ENCODE assay signal across 11 mouse cellular contexts in the genomic region with DNA sequence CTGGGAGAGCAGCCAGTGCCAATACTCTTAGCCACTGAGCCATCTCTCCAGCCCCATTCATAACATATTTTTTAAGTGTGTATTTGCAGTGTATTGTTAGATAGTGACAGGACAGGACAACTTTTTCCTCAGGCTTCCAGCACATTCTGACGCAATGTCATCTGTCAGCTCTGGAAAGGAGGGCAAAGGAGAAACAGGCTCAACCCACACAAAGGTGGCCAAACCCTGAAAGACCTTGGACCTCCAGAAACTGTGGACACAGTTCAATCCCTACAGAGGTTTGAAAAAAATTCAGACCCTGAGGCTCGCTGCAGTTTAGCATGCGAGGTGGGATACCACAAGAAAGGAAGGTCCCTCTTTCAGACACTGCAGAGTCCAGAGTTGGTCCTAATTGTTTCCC. TPM values are rescaled to one million over a fixed set of nuclear protein-coding genes. Genes with fewer than 3 reads are reported as not detected.
A peak's percentile ranks its signal among the peaks of the same experiment; 100 is the strongest.
DNase-seq lines count a peak whose midpoint lies in the region; ATAC-seq and TF ChIP-seq lines count a peak whose summit lies in the region.
"Had no signal": no experiment of that assay in that cellular context is flagged by ENCODE, and none has a peak within 500 bp of the region (broad histone marks: within the 10 kb centered on the region; RNA-seq: fewer than 3 reads in every experiment).

No protein-coding gene starts in this region.

- no peak for TF ChIP-seq CTCF in cortical plate, adult 2 months (IDR thresholded peaks at IDR 0.05; ENCODE audit: extremely low read depth, insufficient read depth, low read length)

- TF ChIP-seq POLR2A in cortical plate, adult 2 months (IDR thresholded peaks at IDR 0.05; ENCODE audit: extremely low read depth, insufficient read depth, low read length), result no peak

- H3K4me2 ChIP-seq in heart, embryonic 14.5 days (ENCODE audit: low read length), result peak overlapping the region; percentile 98
- H3K4me2 ChIP-seq in limb, embryonic 15.5 days, result peak overlapping the region; percentile 85; the same call in 1 of the 2 replicates

- no peak for DNase-seq in heart, postnatal 36 days
- peak; percentile 51 for DNase-seq in 3T3-L1 (ENCODE audit: low read depth, low spot score)
- DNase-seq in right cerebral cortex, adult 2 months (ENCODE audit: low spot score in 2 of 2), result no peak
- DNase-seq in embryo, embryonic 11 days, result no peak
- DNase-seq in thymus, postnatal 36 days, result no peak
- DNase-seq: cerebellum, postnatal 25 days; thymus, postnatal 25 days had no signal

- peak overlapping the region; percentile 95; the same call in 1 of the 2 replicates for H3K9ac ChIP-seq in heart, embryonic 14.5 days (ENCODE audit: low read length)
- no peak overlapping the region for H3K9ac ChIP-seq in limb, embryonic 15.5 days

- intact Hi-C loops in heart, postnatal 36 days (cut with DNase I), result no loop called here

- ATAC-seq in heart, embryonic 14.5 days (ENCODE audit: insufficient number of reproducible peaks, insufficient read depth, low FRiP score, low read depth), result no peak
- no peak for ATAC-seq in limb, embryonic 15.5 days (ENCODE audit: insufficient number of reproducible peaks, low FRiP score, low TSS enrichment, low read depth)

- no peaks in the 10 kb centered on the region for H3K9me3 ChIP-seq in heart, embryonic 14.5 days (ENCODE audit: control insufficient read depth, low read length)
- H3K9me3 ChIP-seq in limb, embryonic 15.5 days, result no peaks in the 10 kb centered on the region

- no peak overlapping the region for H3K27ac ChIP-seq in heart, embryonic 14.5 days (replicated peaks in 1 of 2; ENCODE audit: control insufficient read depth in 1 of 2, insufficient read depth in 1 of 2, low read depth in 2 of 2, low read length in 2 of 2)
- H3K27ac ChIP-seq in cortical plate, adult 2 months (ENCODE audit: insufficient read depth, low read length), result no peak overlapping the region
- H3K27ac ChIP-seq in limb, embryonic 15.5 days, result no peak overlapping the region

- no peaks in the 10 kb centered on the region for H3K27me3 ChIP-seq in heart, embryonic 14.5 days (ENCODE audit: control insufficient read depth, insufficient read depth, low read length)
- H3K27me3 ChIP-seq in limb, embryonic 15.5 days, result no peaks in the 10 kb centered on the region
- H3K27me3 ChIP-seq: Patski had no signal

- peaks cover 6 to 16% of the 10 kb centered on the region in 2 experiments for H3K4me1 ChIP-seq in heart, embryonic 14.5 days (ENCODE audit: control insufficient read depth in 2 of 2, insufficient read depth in 2 of 2, low read length in 2 of 2)
- H3K4me1 ChIP-seq in cortical plate, adult 2 months (ENCODE audit: control insufficient read depth, insufficient read depth, low read length), result peaks cover 3% of the 10 kb centered on the region; the same call in 1 of the 2 replicates
- H3K4me1 ChIP-seq in limb, embryonic 15.5 days, result peaks cover 14% of the 10 kb centered on the region

- 63% methylated on average over 3 of the region's 3 CpGs for WGBS in heart, embryonic 14.5 days
- WGBS in limb, embryonic 15.5 days, result 73% methylated on average over 3 of the region's 3 CpGs

- H3K4me3 ChIP-seq in heart, embryonic 14.5 days (ENCODE audit: control insufficient read depth in 1 of 2, insufficient read depth in 1 of 2, low read depth in 1 of 2, low read length in 2 of 2), result no peak overlapping the region
- peak overlapping the region; percentile 71; the same call in 1 of the 2 replicates for H3K4me3 ChIP-seq in cortical plate, adult 2 months (ENCODE audit: insufficient read depth, low read length)
- H3K4me3 ChIP-seq in limb, embryonic 15.5 days, result peak overlapping the region; percentile 98

- peaks cover 3% of the 10 kb centered on the region for H3K36me3 ChIP-seq in heart, embryonic 14.5 days (ENCODE audit: control insufficient read depth, insufficient read depth, low read length)
- H3K36me3 ChIP-seq in limb, embryonic 15.5 days, result peaks cover 3% of the 10 kb centered on the region; the same call in 1 of the 2 replicates

RNA-seq across cellular contexts. Expression of gene Pex14, which starts 1.7 kb away (rescaled TPM):
- polyA plus RNA-seq in heart, embryonic 14.5 days (2014; fragmentation: Nextera tagmentation; extraction: Ambion mirVana), result 29.5 and 31.2 TPM in 2 replicates
- total RNA-seq in heart, postnatal 36 days (2021), result 10 to 100 TPM; 21.5 to 23.5 TPM
- 41.1 and 42.4 TPM in 2 replicates for polyA plus RNA-seq in cortical plate, adult 2 months (2012; rRNA removed)
- polyA plus RNA-seq in limb, embryonic 15.5 days (2015; fragmentation: Nextera tagmentation; extraction: Ambion mirVana), result 45.6 and 52.1 TPM in 2 replicates

RNA-seq across cellular contexts. Expression of gene Dffa, which starts 6.0 kb away (rescaled TPM):
- polyA plus RNA-seq in heart, embryonic 14.5 days (2014; fragmentation: Nextera tagmentation; extraction: Ambion mirVana), result 26.7 and 29.6 TPM in 2 replicates
- 10 to 100 TPM; 35.6 to 41.7 TPM for total RNA-seq in heart, postnatal 36 days (2021)
- 49.3 and 52.8 TPM in 2 replicates for polyA plus RNA-seq in cortical plate, adult 2 months (2012; rRNA removed)
- polyA plus RNA-seq in limb, embryonic 15.5 days (2015; fragmentation: Nextera tagmentation; extraction: Ambion mirVana), result 38.7 and 38.8 TPM in 2 replicates

RNA-seq across cellular contexts. Expression of gene Cort, which starts 28.6 kb away (rescaled TPM):
- polyA plus RNA-seq in heart, embryonic 14.5 days (2014; fragmentation: Nextera tagmentation; extraction: Ambion mirVana), result 0.31 and 0.53 TPM in 2 replicates
- not detected for total RNA-seq in heart, postnatal 36 days (2021)
- polyA plus RNA-seq in cortical plate, adult 2 months (2012; rRNA removed), result 10.2 and 10.6 TPM in 2 replicates
- 0.37 TPM in 1 of 2 replicates, not detected in the other for polyA plus RNA-seq in limb, embryonic 15.5 days (2015; fragmentation: Nextera tagmentation; extraction: Ambion mirVana)

RNA-seq across cellular contexts. Expression of gene Cenps, which starts 39.5 kb away (rescaled TPM):
- polyA plus RNA-seq in heart, embryonic 14.5 days (2014; fragmentation: Nextera tagmentation; extraction: Ambion mirVana), result 18.9 and 25.3 TPM in 2 replicates
- 1 to 10 TPM; 7.9 to 8.6 TPM for total RNA-seq in heart, postnatal 36 days (2021)
- 5.4 and 6.0 TPM in 2 replicates for polyA plus RNA-seq in cortical plate, adult 2 months (2012; rRNA removed)
- 27.6 and 27.9 TPM in 2 replicates for polyA plus RNA-seq in limb, embryonic 15.5 days (2015; fragmentation: Nextera tagmentation; extraction: Ambion mirVana)

Comparison
In these comparisons a context has a peak if more than half of its experiments do, and no peak if none do; other contexts are left out.
1. H3K4me3 ChIP-seq: peak in cortical plate, adult 2 months (single experiment) and limb, embryonic 15.5 days (single experiment); none in heart, embryonic 14.5 days (0 of 2).